Mouse (Mus musculus) small intestine, adult 2 months (tissue): Measurements from ENCODE around the gene Wfdc6a.

Experiments used
- CTCF ChIP-seq: fragments of 200-500 bp; IDR thresholded peaks from 2 replicates; pipeline ENCODE4 v1.5.1; 2012; ENCODE audit warnings: low read depth, mild to moderate bottlenecking, control low read depth, inconsistent platforms, low read length, moderate library complexity, mixed read lengths; ENCODE audit not compliant: insufficient replicate concordance, insufficient read length; ENCODE audit errors: extremely low read depth
- POLR2A ChIP-seq: fragments of 200-500 bp; IDR thresholded peaks from 2 replicates; pipeline ENCODE4 v1.6.1; 2012; ENCODE audit warnings: low read depth, mild to moderate bottlenecking, control low read depth, inconsistent platforms, low read length, moderate library complexity

- no peak for TF ChIP-seq CTCF
- no peak for TF ChIP-seq POLR2A
Observed at GRCm38 (mm10) chr2:164537003-164537402, 48.2 kb downstream of the Wfdc6a start.
